24 mouse cellular contexts compared by ENCODE assay signal in genomic region chr9:71254380-71254779, GRCm38 (mm10). TPM values are rescaled to one million over a fixed set of nuclear protein-coding genes. Genes with fewer than 3 reads are reported as not detected.
DNase-seq lines count a peak whose midpoint lies in the region; ATAC-seq and TF ChIP-seq lines count a peak whose summit lies in the region.
"Had no signal": no experiment of that assay in that cellular context is flagged by ENCODE, and none has a peak within 500 bp of the region (broad histone marks: within the 10 kb centered on the region; RNA-seq: fewer than 3 reads in every experiment).

No protein-coding gene starts in this region.

- H3K9me3 ChIP-seq in intestine, embryonic 15.5 days = no peaks in the 10 kb centered on the region
- no peaks in the 10 kb centered on the region for H3K9me3 ChIP-seq in intestine, postnatal 0 days (ENCODE audit: control insufficient read depth)
- H3K9me3 ChIP-seq in lung, embryonic 14.5 days (ENCODE audit: low read depth, low read length) = no peaks in the 10 kb centered on the region
- H3K9me3 ChIP-seq in stomach, embryonic 15.5 days = no peaks in the 10 kb centered on the region
- H3K9me3 ChIP-seq in stomach, postnatal 0 days (ENCODE audit: control insufficient read depth, low read length) = no peaks in the 10 kb centered on the region
- H3K9me3 ChIP-seq: embryonic facial prominence, embryonic 10.5 days; embryonic facial prominence, embryonic 12.5 days; forebrain, embryonic 13.5 days; forebrain, embryonic 15.5 days; G1E had no signal

- H3K27ac ChIP-seq in intestine, embryonic 15.5 days = no peak overlapping the region
- no peak overlapping the region for H3K27ac ChIP-seq in intestine, postnatal 0 days (ENCODE audit: low read depth, low read length)
- H3K27ac ChIP-seq in lung, embryonic 14.5 days (ENCODE audit: low read depth) = no peak overlapping the region
- H3K27ac ChIP-seq in stomach, embryonic 15.5 days = 0 out of 2 replicates have a peak overlapping the region, but pooled peaks have one; percentile 9
- no peak overlapping the region for H3K27ac ChIP-seq in stomach, postnatal 0 days (replicated peaks)
- H3K27ac ChIP-seq: embryonic facial prominence, embryonic 10.5 days; embryonic facial prominence, embryonic 12.5 days; forebrain, embryonic 13.5 days; forebrain, embryonic 15.5 days had no signal

- WGBS in intestine, embryonic 15.5 days = 46% methylated on average over 2 of the region's 2 CpGs
- 57% methylated on average over 2 of the region's 2 CpGs for WGBS in intestine, postnatal 0 days
- 35% methylated on average over 2 of the region's 2 CpGs for WGBS in lung, embryonic 14.5 days
- 35% methylated on average over 2 of the region's 2 CpGs for WGBS in stomach, embryonic 15.5 days
- 41% methylated on average over 2 of the region's 2 CpGs for WGBS in stomach, postnatal 0 days

- TF ChIP-seq CTCF in intestine, postnatal 0 days (IDR thresholded peaks at IDR 0.05; ENCODE audit: low read depth) = no peak
- TF ChIP-seq CTCF in lung, embryonic 14.5 days (IDR thresholded peaks at IDR 0.05; ENCODE audit: low read depth) = no peak
- TF ChIP-seq CTCF in stomach, postnatal 0 days (IDR thresholded peaks at IDR 0.05; ENCODE audit: low read depth) = no peak

- peak; percentile 31 for ATAC-seq in intestine, embryonic 15.5 days
- no peak for ATAC-seq in intestine, postnatal 0 days
- ATAC-seq in lung, embryonic 14.5 days (ENCODE audit: insufficient read depth) = no peak
- no peak for ATAC-seq in stomach, embryonic 15.5 days (ENCODE audit: insufficient read depth, low FRiP score, low read depth)
- no peak for ATAC-seq in stomach, postnatal 0 days (ENCODE audit: low FRiP score, low TSS enrichment)
- ATAC-seq: activated CD4-positive, CD25-positive, alpha-beta regulatory T cell, adult 4 months; CD4-positive, CD25-positive, alpha-beta regulatory T cell, adult 4 months; forebrain, embryonic 13.5 days; forebrain, embryonic 15.5 days; Patski had no signal

- H3K36me3 ChIP-seq in intestine, embryonic 15.5 days = no peaks in the 10 kb centered on the region
- no peaks in the 10 kb centered on the region for H3K36me3 ChIP-seq in intestine, postnatal 0 days (ENCODE audit: control insufficient read depth, insufficient read depth)
- H3K36me3 ChIP-seq in lung, embryonic 14.5 days (ENCODE audit: insufficient read depth) = no peaks in the 10 kb centered on the region
- H3K36me3 ChIP-seq in stomach, embryonic 15.5 days = no peaks in the 10 kb centered on the region
- no peaks in the 10 kb centered on the region for H3K36me3 ChIP-seq in stomach, postnatal 0 days (ENCODE audit: control insufficient read depth, insufficient read depth, low read length)
- H3K36me3 ChIP-seq: embryonic facial prominence, embryonic 10.5 days; embryonic facial prominence, embryonic 12.5 days; forebrain, embryonic 15.5 days; G1E had no signal

- no peaks in the 10 kb centered on the region for H3K27me3 ChIP-seq in intestine, embryonic 15.5 days (replicated peaks)
- H3K27me3 ChIP-seq in intestine, postnatal 0 days (replicated peaks; ENCODE audit: control insufficient read depth, insufficient read depth, low read length) = no peaks in the 10 kb centered on the region
- H3K27me3 ChIP-seq in lung, embryonic 14.5 days (ENCODE audit: insufficient read depth, low read length) = peaks cover 40% of the 10 kb centered on the region
- no peaks in the 10 kb centered on the region for H3K27me3 ChIP-seq in stomach, embryonic 15.5 days (replicated peaks)
- H3K27me3 ChIP-seq in stomach, postnatal 0 days (ENCODE audit: control insufficient read depth, insufficient read depth, low read length) = no peaks in the 10 kb centered on the region
- H3K27me3 ChIP-seq: CH12.LX; embryonic facial prominence, embryonic 12.5 days; forebrain, embryonic 13.5 days; forebrain, embryonic 15.5 days; Patski had no signal

- no peak for TF ChIP-seq EP300 in stomach, postnatal 0 days (optimal IDR thresholded peaks at IDR 0.05)

- no peak overlapping the region for H3K9ac ChIP-seq in intestine, embryonic 15.5 days
- no peak overlapping the region for H3K9ac ChIP-seq in intestine, postnatal 0 days (ENCODE audit: low read depth, low read length)
- H3K9ac ChIP-seq in lung, embryonic 14.5 days = no peak overlapping the region
- no peak overlapping the region for H3K9ac ChIP-seq in stomach, embryonic 15.5 days
- no peak overlapping the region for H3K9ac ChIP-seq in stomach, postnatal 0 days (ENCODE audit: low read length)
- H3K9ac ChIP-seq: embryonic facial prominence, embryonic 12.5 days; forebrain, embryonic 13.5 days; forebrain, embryonic 15.5 days had no signal

- H3K4me2 ChIP-seq in intestine, embryonic 15.5 days (replicated peaks) = no peak overlapping the region
- no peak overlapping the region for H3K4me2 ChIP-seq in intestine, postnatal 0 days (replicated peaks; ENCODE audit: low read depth)
- H3K4me2 ChIP-seq in lung, embryonic 14.5 days = no peak overlapping the region
- H3K4me2 ChIP-seq in stomach, embryonic 15.5 days = no peak overlapping the region
- H3K4me2 ChIP-seq in stomach, postnatal 0 days (replicated peaks; ENCODE audit: low read depth) = no peak overlapping the region
- H3K4me2 ChIP-seq: embryonic facial prominence, embryonic 12.5 days; forebrain, embryonic 13.5 days; forebrain, embryonic 15.5 days had no signal

- peak; percentile 63 for DNase-seq in lung, embryonic 14.5 days
- DNase-seq in lung, postnatal 14 days = no peak
- no peak for DNase-seq in stomach, postnatal 0 days (ENCODE audit: low spot score)
- DNase-seq: adrenal gland, adult 8-10 months; adrenal gland, postnatal 14 days; adrenal gland, postnatal 36 days; B cell, adult 2 months; cerebellum, adult 11-12 months; cerebellum, adult 2 months; cerebellum, adult 9-10 months; cerebellum, postnatal 10 days; cerebellum, postnatal 25 days had no signal

- H3K4me3 ChIP-seq in intestine, embryonic 15.5 days (replicated peaks) = no peak overlapping the region
- no peak overlapping the region for H3K4me3 ChIP-seq in intestine, postnatal 0 days (ENCODE audit: low read depth, low read length)
- H3K4me3 ChIP-seq in lung, embryonic 14.5 days (ENCODE audit: low read depth, low read length) = no peak overlapping the region
- no peak overlapping the region for H3K4me3 ChIP-seq in stomach, embryonic 15.5 days (replicated peaks)
- H3K4me3 ChIP-seq in stomach, postnatal 0 days (ENCODE audit: low read depth, low read length) = no peak overlapping the region
- H3K4me3 ChIP-seq: embryonic facial prominence, embryonic 10.5 days; embryonic facial prominence, embryonic 12.5 days; forebrain, embryonic 13.5 days; forebrain, embryonic 15.5 days had no signal

- H3K4me1 ChIP-seq in intestine, embryonic 15.5 days (replicated peaks) = no peaks in the 10 kb centered on the region
- H3K4me1 ChIP-seq in intestine, postnatal 0 days (replicated peaks; ENCODE audit: control insufficient read depth, insufficient read depth, low read length) = no peaks in the 10 kb centered on the region
- 0 out of 2 replicates have a peak, but pooled peaks cover 3% of the 10 kb centered on the region for H3K4me1 ChIP-seq in lung, embryonic 14.5 days (ENCODE audit: insufficient read depth)
- no peaks in the 10 kb centered on the region for H3K4me1 ChIP-seq in stomach, embryonic 15.5 days
- no peaks in the 10 kb centered on the region for H3K4me1 ChIP-seq in stomach, postnatal 0 days (replicated peaks; ENCODE audit: control insufficient read depth, insufficient read depth)
- H3K4me1 ChIP-seq: embryonic facial prominence, embryonic 10.5 days; embryonic facial prominence, embryonic 12.5 days; forebrain, embryonic 13.5 days; forebrain, embryonic 15.5 days had no signal

RNA-seq across cellular contexts. Expression of gene Aldh1a2, which starts 38.8 kb away (rescaled TPM):
- polyA plus RNA-seq in intestine, embryonic 15.5 days (2015; fragmentation: Nextera tagmentation; extraction: Ambion mirVana) = 73.9 and 75.6 TPM in 2 replicates
- polyA plus RNA-seq in intestine, postnatal 0 days (2015; fragmentation: Nextera tagmentation; extraction: Ambion mirVana) = 38.4 and 39.2 TPM in 2 replicates
- 41.7 and 47.9 TPM in 2 replicates for polyA plus RNA-seq in lung, embryonic 14.5 days (2014; fragmentation: Nextera tagmentation; extraction: Ambion mirVana)
- 86.6 and 89.8 TPM in 2 replicates for polyA plus RNA-seq in stomach, embryonic 15.5 days (2015; fragmentation: Nextera tagmentation; extraction: Ambion mirVana)
- polyA plus RNA-seq in stomach, postnatal 0 days (2015; fragmentation: Nextera tagmentation; extraction: Ambion mirVana) = 45.2 and 47.2 TPM in 2 replicates
- polyA plus RNA-seq: activated CD4-positive, CD25-positive, alpha-beta regulatory T cell, adult 4 months; CD4-positive, CD25-positive, alpha-beta regulatory T cell, adult 4 months; G1E had no signal
